In the genomic region with DNA sequence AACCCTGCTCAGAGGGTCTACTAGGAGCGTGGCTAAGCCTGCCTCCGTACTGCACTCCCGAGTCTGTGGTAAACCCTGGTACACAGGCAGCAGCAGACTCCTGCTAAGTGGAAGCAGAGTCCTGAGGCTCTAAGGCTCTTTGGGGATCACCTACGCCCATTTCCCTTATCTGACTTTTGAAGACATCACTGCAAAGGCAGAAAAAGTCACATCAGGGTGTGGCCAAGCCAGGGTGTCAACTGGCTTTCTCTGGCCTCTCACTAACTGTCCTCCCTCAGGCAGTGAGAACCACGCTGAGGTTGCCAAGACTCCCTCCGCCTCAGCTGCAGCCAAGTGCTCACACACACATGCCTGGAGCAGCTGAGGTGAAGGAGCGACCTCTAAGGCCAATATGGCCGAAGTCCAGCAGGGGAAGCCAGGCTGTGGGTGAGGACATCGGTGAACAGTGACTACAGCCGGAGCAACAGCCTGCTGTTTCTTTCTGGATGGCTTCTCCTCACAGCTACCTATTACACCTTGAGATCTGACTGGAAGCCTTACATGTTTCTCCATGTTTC, we compare ENCODE assay signal across 14 mouse cellular contexts.
DNase-seq lines count a peak whose midpoint lies in the region; ATAC-seq and TF ChIP-seq lines count a peak whose summit lies in the region.
"Had no signal": no experiment of that assay in that cellular context is flagged by ENCODE, and none has a peak within 500 bp of the region (broad histone marks: within the 10 kb centered on the region; RNA-seq: fewer than 3 reads in every experiment).

No protein-coding gene starts in this region.

- no peak overlapping the region for H3K4me3 ChIP-seq in heart, adult 2 months
- no peak overlapping the region for H3K4me3 ChIP-seq in heart, embryonic 12.5 days
- H3K4me3 ChIP-seq in hindbrain, embryonic 14.5 days (replicated peaks; ENCODE audit: low read length) = no peak overlapping the region
- no peak overlapping the region for H3K4me3 ChIP-seq in thymus, adult 2 months (ENCODE audit: control insufficient read depth, insufficient read depth, low read length)
- H3K4me3 ChIP-seq: neural tube, embryonic 12.5 days had no signal

- H3K4me1 ChIP-seq in heart, adult 2 months (ENCODE audit: control insufficient read depth, insufficient read depth, low read length) = no peaks in the 10 kb centered on the region; the same call in 1 of the 2 replicates
- no peaks in the 10 kb centered on the region for H3K4me1 ChIP-seq in heart, embryonic 12.5 days (replicated peaks)
- peaks cover 10% of the 10 kb centered on the region for H3K4me1 ChIP-seq in hindbrain, embryonic 14.5 days (replicated peaks; ENCODE audit: control insufficient read depth, insufficient read depth, low read length)
- no peaks in the 10 kb centered on the region for H3K4me1 ChIP-seq in thymus, adult 2 months (replicated peaks; ENCODE audit: control insufficient read depth, insufficient read depth, low read length)

- WGBS in heart, adult 2 months = 46% methylated on average over 10 of the region's 10 CpGs
- 70% methylated on average over 10 of the region's 10 CpGs for WGBS in heart, embryonic 12.5 days
- WGBS in hindbrain, embryonic 14.5 days = 83% methylated on average over 10 of the region's 10 CpGs
- 91% methylated on average over 10 of the region's 10 CpGs for WGBS in thymus, adult 2 months

- no peak overlapping the region for H3K9ac ChIP-seq in heart, adult 2 months (ENCODE audit: low read depth, low read length)
- H3K9ac ChIP-seq in heart, embryonic 12.5 days = no peak overlapping the region
- H3K9ac ChIP-seq in hindbrain, embryonic 14.5 days = no peak overlapping the region
- H3K9ac ChIP-seq: neural tube, embryonic 12.5 days had no signal

- intact Hi-C loops in heart, adult 2 months (cut with DNase I) = no loop called here
- intact Hi-C loops in heart, postnatal 25 days (cut with DNase I) = no loop called here

- no peak for TF ChIP-seq CTCF in heart, adult 2 months (IDR thresholded peaks at IDR 0.05)
- no peak for TF ChIP-seq CTCF in thymus, adult 2 months (IDR thresholded peaks at IDR 0.05; ENCODE audit: borderline replicate concordance, control insufficient read depth, extremely low read depth, insufficient read depth, low read length, poor library complexity)

- peak; percentile 64; the same call in 1 of the 2 replicates for TF ChIP-seq EP300 in heart, adult 2 months (IDR thresholded peaks at IDR 0.05; ENCODE audit: insufficient read depth, low read depth, low read length)

- no peak for TF ChIP-seq POLR2A in heart, adult 2 months (IDR thresholded peaks at IDR 0.05; ENCODE audit: insufficient read depth, low read depth, low read length)
- no peak for TF ChIP-seq POLR2A in thymus, adult 2 months (IDR thresholded peaks at IDR 0.05; ENCODE audit: control insufficient read depth, extremely low read depth, insufficient read depth, low read length, poor library complexity)

- peak; percentile 35 to 61 for DNase-seq in heart, adult 2 months
- peak; percentile 19 for DNase-seq in heart, postnatal 25 days (ENCODE audit: low spot score)
- no peak for DNase-seq in hindbrain, embryonic 14.5 days (ENCODE audit: low spot score)
- DNase-seq in spleen, postnatal 10 days (ENCODE audit: low spot score in 2 of 2) = no peak
- DNase-seq in thymus, adult 2 months = no peak
- DNase-seq: adrenal gland, postnatal 36 days; kidney, adult 9 months; lung, adult 18-20 months had no signal

- peaks cover 9% of the 10 kb centered on the region; the same call in 1 of the 2 replicates for H3K9me3 ChIP-seq in heart, embryonic 12.5 days (replicated peaks)
- H3K9me3 ChIP-seq in hindbrain, embryonic 14.5 days (ENCODE audit: control insufficient read depth, low read length) = no peaks in the 10 kb centered on the region

- no peaks in the 10 kb centered on the region for H3K79me2 ChIP-seq in heart, adult 2 months (replicated peaks; ENCODE audit: control insufficient read depth, insufficient read depth, low read length)

- no peak for ATAC-seq in heart, embryonic 12.5 days (ENCODE audit: insufficient number of reproducible peaks, low FRiP score)
- peak; percentile 70 for ATAC-seq in erythroblast, adult 5-6 weeks (replicated peaks; ENCODE audit: low FRiP score, poor library complexity, severe bottlenecking)
- ATAC-seq in megakaryocyte, adult 5-6 weeks (ENCODE audit: poor library complexity, severe bottlenecking) = peak; percentile 26; the same call in 1 of the 2 replicates
- ATAC-seq in hindbrain, embryonic 14.5 days (ENCODE audit: low FRiP score) = no peak
- ATAC-seq: hindbrain, embryonic 16.5 days had no signal

- H3K4me2 ChIP-seq in heart, embryonic 12.5 days = no peak overlapping the region
- no peak overlapping the region for H3K4me2 ChIP-seq in hindbrain, embryonic 14.5 days (replicated peaks)
- H3K4me2 ChIP-seq: midbrain, embryonic 11.5 days; neural tube, embryonic 12.5 days had no signal

- H3K27me3 ChIP-seq in heart, adult 2 months (ENCODE audit: control insufficient read depth, insufficient read depth, low read length) = no peaks in the 10 kb centered on the region
- H3K27me3 ChIP-seq in heart, embryonic 12.5 days (replicated peaks) = no peaks in the 10 kb centered on the region
- no peaks in the 10 kb centered on the region for H3K27me3 ChIP-seq in hindbrain, embryonic 14.5 days (ENCODE audit: control insufficient read depth, insufficient read depth, low read length)
- no peaks in the 10 kb centered on the region for H3K27me3 ChIP-seq in thymus, adult 2 months (ENCODE audit: control insufficient read depth, insufficient read depth, low read length)
- H3K27me3 ChIP-seq: neural tube, embryonic 12.5 days had no signal

- no peaks in the 10 kb centered on the region for H3K36me3 ChIP-seq in heart, adult 2 months (ENCODE audit: control insufficient read depth, insufficient read depth, low read length)
- no peaks in the 10 kb centered on the region for H3K36me3 ChIP-seq in heart, embryonic 12.5 days
- H3K36me3 ChIP-seq in hindbrain, embryonic 14.5 days (replicated peaks; ENCODE audit: control insufficient read depth, insufficient read depth) = no peaks in the 10 kb centered on the region
- no peaks in the 10 kb centered on the region for H3K36me3 ChIP-seq in thymus, adult 2 months (ENCODE audit: control insufficient read depth, insufficient read depth, low read length)
- H3K36me3 ChIP-seq: neural tube, embryonic 12.5 days had no signal

- no peak overlapping the region for H3K27ac ChIP-seq in heart, adult 2 months
- no peak overlapping the region for H3K27ac ChIP-seq in heart, embryonic 12.5 days (ENCODE audit: poor library complexity, severe bottlenecking)
- no peak overlapping the region for H3K27ac ChIP-seq in hindbrain, embryonic 14.5 days
- H3K27ac ChIP-seq in thymus, adult 2 months (ENCODE audit: control insufficient read depth, insufficient read depth, low read length) = no peak overlapping the region
- H3K27ac ChIP-seq: neural tube, embryonic 12.5 days had no signal

Comparison
In these comparisons a context has a peak if more than half of its experiments do, and no peak if none do; other contexts are left out.
1. DNase-seq: peak in heart, adult 2 months (2 of 2) and heart, postnatal 25 days (single experiment); none in hindbrain, embryonic 14.5 days (single experiment), spleen, postnatal 10 days (0 of 2) and thymus, adult 2 months (single experiment).
2. ATAC-seq: peak in erythroblast, adult 5-6 weeks (single experiment) and megakaryocyte, adult 5-6 weeks (single experiment); none in heart, embryonic 12.5 days (single experiment) and hindbrain, embryonic 14.5 days (single experiment).